Mouse (Mus musculus): Measurements from ENCODE around the gene Zgpat. TPM values are rescaled to one million over a fixed set of nuclear protein-coding genes. Genes with fewer than 3 reads are reported as not detected.

Zgpat gene
- total RNA-seq, 2 experiments from 2014 or later = 12.5 to 14.3 TPM

GRCm38 (mm10) chr2:181381631-181382306 is 17.0 kb downstream of the Zgpat start:
- intact Hi-C loops (cut with DNase I; ENCODE audit: low total_unique reads) = no loop called here
- DNase-seq = no peak

DNA sequence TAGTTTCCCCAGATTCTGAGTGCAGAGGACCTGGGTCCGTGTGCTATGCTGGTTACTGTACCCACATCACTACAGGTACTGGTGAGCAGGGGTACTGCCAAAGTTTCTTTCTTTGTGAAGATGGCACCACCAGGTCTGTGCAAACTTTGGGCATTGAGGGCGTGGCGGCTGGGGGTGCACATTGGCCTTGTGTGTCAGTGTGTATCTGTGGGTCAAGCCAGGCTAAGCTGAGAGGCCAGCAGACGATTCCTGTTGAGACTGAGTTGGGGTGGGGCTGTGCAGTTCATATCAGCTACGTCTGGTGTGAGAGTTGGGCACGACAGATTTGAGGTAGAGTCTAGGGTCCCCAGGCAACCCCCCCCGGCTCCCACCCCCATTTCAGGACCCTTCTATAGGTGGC is 19.7 kb downstream of the Zgpat start:
- intact Hi-C loops (cut with DNase I; ENCODE audit: low total_unique reads) = no loop called here

DNA sequence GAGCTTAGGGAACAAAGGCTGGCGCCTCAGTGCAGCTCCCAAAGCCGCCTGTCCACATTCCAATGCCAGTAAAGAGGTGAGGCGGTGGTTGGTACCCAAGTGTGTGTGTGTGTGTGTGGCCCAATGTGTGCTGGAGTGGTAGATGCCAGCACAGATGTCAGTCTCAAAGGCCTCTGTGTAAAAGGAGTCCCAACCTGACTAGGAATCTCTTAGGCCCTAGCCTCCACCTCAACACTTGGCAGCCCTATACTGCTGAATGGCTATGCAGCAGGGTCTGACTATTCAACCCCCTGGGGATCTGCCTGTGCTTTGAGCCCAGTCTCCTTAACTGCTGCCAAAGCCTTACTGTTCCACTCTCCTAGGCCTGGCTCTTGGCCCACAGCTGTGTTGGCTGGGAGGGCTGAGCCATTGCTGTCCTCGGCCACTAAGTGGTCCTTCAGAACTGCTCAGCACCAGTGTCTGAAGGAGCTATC is 20.2 kb downstream of the Zgpat start:
- DNase-seq = peak; percentile 87
- intact Hi-C loops (cut with DNase I; ENCODE audit: low total_unique reads) = no loop called here

More for the DNA sequence above, 19.7 kb downstream of the Zgpat start:
- no peak for DNase-seq

GRCm38 (mm10) chr2:181385885-181386284 is 21.2 kb downstream of the Zgpat start:
- DNase-seq = peak; percentile 81
- intact Hi-C loops (cut with DNase I; ENCODE audit: low total_unique reads) = no loop called here

DNA sequence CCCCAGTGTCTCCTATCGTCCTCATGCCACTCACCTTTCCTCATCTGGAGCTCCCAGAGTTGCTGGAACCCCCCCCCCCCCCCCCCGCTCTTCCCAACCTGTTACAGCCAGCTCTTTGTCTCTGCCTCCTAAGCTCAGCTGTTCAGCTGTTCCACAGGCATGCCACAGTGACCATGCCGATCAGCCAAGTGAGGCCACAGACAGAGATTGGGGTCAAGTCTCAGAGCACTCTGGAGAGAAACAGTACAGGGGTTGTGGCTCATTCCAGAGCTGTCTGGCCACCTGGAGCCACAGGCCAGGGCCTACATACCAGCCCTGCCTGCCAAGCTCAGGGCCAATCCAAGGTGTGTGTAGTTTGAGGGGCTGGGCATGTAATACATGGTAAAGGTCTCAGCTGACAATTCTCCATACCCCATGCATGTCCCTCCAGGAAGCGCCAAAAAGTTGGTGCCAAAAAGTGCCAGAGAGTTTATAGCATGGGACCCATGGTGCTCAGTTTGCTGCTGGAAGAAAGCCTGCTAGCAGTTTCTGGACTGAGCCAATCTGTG is 22.0 kb downstream of the Zgpat start:
- DNase-seq = no peak
- intact Hi-C loops (cut with DNase I; ENCODE audit: low total_unique reads) = no loop called here

DNA sequence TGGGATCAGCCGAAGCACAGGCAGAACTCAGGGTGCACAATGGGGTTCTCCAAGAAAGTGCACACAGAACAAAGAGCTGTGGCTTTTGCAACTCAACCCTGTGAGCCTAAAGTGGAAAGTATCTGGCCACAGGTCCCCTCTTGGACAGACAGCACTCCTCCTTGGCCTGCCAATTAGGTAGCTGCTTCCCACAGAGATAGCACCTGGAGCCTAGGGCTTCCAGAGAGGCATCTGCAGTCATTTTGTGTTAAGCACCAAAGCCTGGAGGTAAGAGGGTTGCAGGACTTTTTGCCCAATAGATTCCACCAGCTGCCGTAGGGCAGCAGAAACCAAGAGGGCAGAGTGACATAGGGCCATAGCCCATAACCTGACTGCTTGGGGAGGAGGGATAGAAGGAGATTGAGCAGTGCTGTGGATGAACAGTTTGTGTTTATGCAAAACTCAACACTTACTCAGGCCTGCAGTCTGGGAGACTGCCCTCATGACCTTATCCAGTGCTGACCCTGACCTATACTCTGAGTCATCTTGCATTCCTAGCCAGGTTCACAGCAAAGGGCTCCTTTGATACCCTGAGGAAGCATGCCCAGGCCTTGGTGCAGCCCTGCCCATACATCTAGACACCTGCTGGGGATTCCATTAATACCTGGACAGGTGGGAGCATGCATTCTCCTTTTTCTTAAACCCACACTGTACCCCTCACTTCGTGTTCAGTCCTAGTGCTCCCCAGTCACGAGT is 25.6 kb downstream of the Zgpat start:
- DNase-seq = no peak
- intact Hi-C loops (cut with DNase I; ENCODE audit: low total_unique reads) = loop anchor here (5.0 kb wide), 2 partner anchors 177 to 207 kb away; partner anchors contain the start of gene Samd10

DNA sequence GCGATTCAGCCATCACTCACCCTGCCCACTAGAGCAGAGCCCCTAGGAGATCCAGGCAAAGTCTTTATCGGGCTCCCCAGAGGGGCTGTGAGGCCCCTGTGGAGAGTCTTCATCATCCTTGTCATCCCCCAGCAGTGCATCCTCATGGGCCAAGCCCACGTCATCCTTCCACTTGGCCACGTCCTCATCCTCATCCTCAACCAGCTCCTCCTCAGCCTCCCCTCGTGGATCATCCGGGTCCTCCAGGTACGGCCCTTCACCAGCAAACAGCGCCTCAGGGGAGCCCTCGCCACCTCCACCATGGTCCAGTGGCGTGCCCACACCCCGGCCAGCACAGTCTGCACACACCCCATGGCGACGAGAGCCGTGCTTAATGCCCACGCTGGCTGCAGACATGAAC is 26.3 kb downstream of the Zgpat start:
- intact Hi-C loops (cut with DNase I; ENCODE audit: low total_unique reads) = loop anchor here (5.0 kb wide), 2 partner anchors 176 to 206 kb away; partner anchors contain the start of gene Samd10
- DNase-seq = no peak

DNA sequence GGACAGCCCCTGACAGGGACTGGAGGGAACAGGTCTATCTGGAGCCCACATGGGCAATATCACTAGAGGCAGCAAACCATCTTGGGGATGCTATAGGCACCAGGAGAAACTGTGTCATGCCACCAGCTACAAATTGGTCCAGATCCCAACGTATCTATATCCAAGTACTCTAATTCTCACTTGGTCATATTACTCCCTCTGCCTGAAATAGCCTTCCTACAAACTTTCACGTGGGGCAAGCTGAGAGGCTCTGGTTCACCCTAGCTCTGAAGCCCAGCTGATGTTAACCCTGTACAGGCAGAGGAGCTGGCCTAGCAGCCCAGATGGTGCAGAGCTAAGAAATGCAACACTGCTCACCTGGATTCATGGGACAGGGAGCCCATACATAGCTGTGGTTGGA is 26.8 kb downstream of the Zgpat start:
- intact Hi-C loops (cut with DNase I; ENCODE audit: low total_unique reads) = loop anchor here (5.0 kb wide), 2 partner anchors 176 to 206 kb away; partner anchors contain the start of gene Samd10
- DNase-seq = no peak

- intact Hi-C loops (cut with DNase I; ENCODE audit: low total_unique reads) = loop anchor here (5.0 kb wide), 2 partner anchors 175 to 205 kb away; partner anchors contain the start of gene Samd10
- peak; percentile 83 for DNase-seq
Measured at GRCm38 (mm10) chr2:181392600-181393213, 28.0 kb downstream of the Zgpat start.

GRCm38 (mm10) chr2:181394086-181394485 is 29.4 kb downstream of the Zgpat start:
- DNase-seq = no peak
- intact Hi-C loops (cut with DNase I; ENCODE audit: low total_unique reads) = loop anchor here (5.0 kb wide), 2 partner anchors 173 to 203 kb away; partner anchors contain the start of gene Samd10

GRCm38 (mm10) chr2:181397207-181397761 is 32.6 kb downstream of the Zgpat start:
- DNase-seq = no peak
- intact Hi-C loops (cut with DNase I; ENCODE audit: low total_unique reads) = no loop called here

- intact Hi-C loops (cut with DNase I; ENCODE audit: low total_unique reads) = no loop called here
- DNase-seq = no peak
Measured at GRCm38 (mm10) chr2:181401497-181401896, 36.8 kb downstream of the Zgpat start.

- no peak for DNase-seq
- intact Hi-C loops (cut with DNase I; ENCODE audit: low total_unique reads) = no loop called here
Measured at GRCm38 (mm10) chr2:181403722-181404121, 39.0 kb downstream of the Zgpat start.

- intact Hi-C loops (cut with DNase I; ENCODE audit: low total_unique reads) = loop anchor here (5.0 kb wide), 1 partner anchor 83 kb away; the partner anchor contains the start of gene Abhd16b
- no peak for DNase-seq
Measured at GRCm38 (mm10) chr2:181409643-181410042, 44.9 kb downstream of the Zgpat start.

- intact Hi-C loops (cut with DNase I; ENCODE audit: low total_unique reads) = no loop called here
- DNase-seq = peak; percentile 73
Measured at GRCm38 (mm10) chr2:181410760-181411473, 46.2 kb downstream of the Zgpat start.

DNA sequence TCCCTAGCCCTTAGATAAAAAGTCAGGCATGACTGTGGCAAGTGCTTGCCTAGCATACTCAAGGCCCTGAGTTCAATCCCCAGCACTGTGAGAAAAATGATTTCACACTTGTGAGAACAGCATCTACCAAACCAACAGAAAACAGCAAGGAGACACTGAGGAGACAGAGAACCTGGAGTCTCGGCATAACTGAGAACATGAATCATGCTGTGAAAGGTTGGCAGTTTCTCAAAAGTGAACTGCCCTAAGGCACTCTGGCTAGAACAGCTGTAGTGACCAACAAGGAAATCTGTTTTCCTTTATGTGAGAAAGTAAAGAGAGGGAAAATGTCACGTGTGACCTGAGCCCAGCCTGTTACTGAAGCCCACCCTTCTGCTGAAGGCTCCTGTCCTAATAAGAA is 48.4 kb downstream of the Zgpat start:
- no peak for DNase-seq
- intact Hi-C loops (cut with DNase I; ENCODE audit: low total_unique reads) = no loop called here

DNA sequence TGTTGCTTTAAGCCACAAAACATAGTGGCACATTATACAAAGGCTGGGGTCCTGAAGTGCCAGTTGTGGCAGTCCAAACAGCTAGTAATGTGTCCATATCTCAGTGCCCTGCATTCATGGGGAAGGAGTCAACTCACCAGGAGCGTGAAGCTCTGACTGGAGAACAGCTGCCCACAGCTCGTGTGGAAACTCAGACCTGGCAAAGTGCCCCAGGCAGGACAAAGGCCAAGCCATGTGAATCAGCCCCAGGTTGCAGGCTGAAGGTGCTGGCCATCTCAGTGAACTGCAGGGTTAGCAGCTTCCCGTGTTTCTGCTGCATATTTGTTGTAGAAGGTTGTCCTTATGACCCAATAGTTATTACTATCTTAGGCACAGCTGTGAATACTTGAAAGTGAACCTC is 51.2 kb downstream of the Zgpat start:
- DNase-seq = peak; percentile 49
- intact Hi-C loops (cut with DNase I; ENCODE audit: low total_unique reads) = no loop called here

DNA sequence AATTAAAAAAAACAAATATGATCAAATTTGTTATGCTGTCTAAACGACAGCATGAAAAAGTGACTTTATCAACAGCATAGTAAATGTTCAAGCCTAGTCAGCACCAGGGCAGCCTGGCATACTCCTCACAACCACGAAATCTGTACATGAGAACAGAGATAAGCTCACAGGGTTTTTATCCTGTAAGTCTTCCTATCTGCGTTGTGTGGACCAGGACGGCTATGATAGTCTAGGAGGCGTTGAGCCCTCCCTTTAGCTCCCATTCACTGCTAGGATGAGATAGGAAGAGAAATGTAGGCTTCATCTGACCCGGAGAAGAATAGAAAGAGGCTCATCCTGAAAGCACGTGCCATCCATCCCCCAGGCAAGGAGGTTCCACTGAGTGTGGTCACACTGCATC is 54.6 kb downstream of the Zgpat start:
- no peak for DNase-seq
- intact Hi-C loops (cut with DNase I; ENCODE audit: low total_unique reads) = no loop called here

- intact Hi-C loops (cut with DNase I; ENCODE audit: low total_unique reads) = no loop called here
Measured at GRCm38 (mm10) chr2:181420426-181420825, 55.7 kb downstream of the Zgpat start.

More at GRCm38 (mm10) chr2:181420426-181420825, 55.7 kb downstream of the Zgpat start:
- DNase-seq = no peak

All from gastrocnemius, postnatal 14 days (tissue).